Mouse (Mus musculus): ENCODE results near the gene Gm16442.
"Not testable (repeated sequence)": the region's sequence is repeated elsewhere in the genome, so short reads cannot be mapped to it uniquely, and the experiment has no call there.

DNA sequence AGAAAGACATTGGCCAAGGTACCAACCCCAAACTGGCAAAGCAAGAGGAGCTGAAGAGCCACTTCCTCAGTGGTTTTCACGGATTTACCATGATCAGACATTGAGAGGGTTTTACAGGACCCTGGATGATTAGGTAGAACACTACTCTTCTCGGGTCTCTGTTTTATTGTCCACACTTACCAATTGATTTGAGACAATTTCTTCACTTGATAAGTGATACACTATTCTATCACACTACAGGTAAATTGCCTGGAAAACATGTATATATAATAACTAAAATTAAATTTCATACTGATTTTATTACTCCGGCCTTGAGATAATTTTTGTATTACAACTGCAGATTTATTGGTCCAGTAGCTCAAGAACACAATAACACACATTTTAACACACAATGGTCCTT is 45.9 kb upstream of the Gm16442 start, which contains the start of gene Vmn1r94:
- TF ChIP-seq CTCF, EP300 (IDR thresholded peaks at IDR 0.05; ENCODE audit: low read depth): not testable (repeated sequence)

Data from liver, postnatal 0 days (tissue).